Mouse (Mus musculus): ENCODE results near the gene Arsg. TPM values are rescaled to one million over a fixed set of nuclear protein-coding genes. Genes with fewer than 3 reads are reported as not detected.

Gene Arsg
- polyA plus RNA-seq, 1 experiment: 5.8 TPM

GRCm38 (mm10) chr11:109443468-109444263 is 29.5 kb upstream of the Arsg start:
- H3K27ac ChIP-seq (ENCODE audit: insufficient read depth, low read length): no peak overlapping the region
- TF ChIP-seq POLR2A (IDR thresholded peaks at IDR 0.05; ENCODE audit: insufficient read depth, low read length): no peak
- no peak for TF ChIP-seq CTCF (IDR thresholded peaks at IDR 0.05; ENCODE audit: low read depth, low read length)
- TF ChIP-seq EP300 (IDR thresholded peaks at IDR 0.05; ENCODE audit: insufficient read depth, low read depth, low read length): no peak
- H3K36me3 ChIP-seq (ENCODE audit: control insufficient read depth, insufficient read depth, low read length, poor library complexity, severe bottlenecking): no peaks in the 10 kb centered on the region
- no peak overlapping the region for H3K4me3 ChIP-seq (ENCODE audit: low read depth, low read length)
- H3K27me3 ChIP-seq (ENCODE audit: control insufficient read depth, insufficient read depth, low read length, poor library complexity, severe bottlenecking): no peaks in the 10 kb centered on the region
- H3K4me1 ChIP-seq (ENCODE audit: control insufficient read depth, insufficient read depth, low read length): no peaks in the 10 kb centered on the region
- no peaks in the 10 kb centered on the region for H3K9me3 ChIP-seq (replicated peaks; ENCODE audit: control insufficient read depth, insufficient read depth, low read length, poor library complexity, severe bottlenecking)
- H3K9ac ChIP-seq (ENCODE audit: low read depth, poor library complexity, severe bottlenecking): no peak overlapping the region

GRCm38 (mm10) chr11:109444600-109444999 is 28.6 kb upstream of the Arsg start:
- H3K27me3 ChIP-seq (ENCODE audit: control insufficient read depth, insufficient read depth, low read length, poor library complexity, severe bottlenecking): no peaks in the 10 kb centered on the region
- H3K9me3 ChIP-seq (replicated peaks; ENCODE audit: control insufficient read depth, insufficient read depth, low read length, poor library complexity, severe bottlenecking): no peaks in the 10 kb centered on the region
- H3K9ac ChIP-seq (ENCODE audit: low read depth, poor library complexity, severe bottlenecking): no peak overlapping the region
- TF ChIP-seq CTCF (IDR thresholded peaks at IDR 0.05; ENCODE audit: low read depth, low read length) (peak; percentile 74), POLR2A (IDR thresholded peaks at IDR 0.05; ENCODE audit: insufficient read depth, low read length) (no peak), EP300 (IDR thresholded peaks at IDR 0.05; ENCODE audit: insufficient read depth, low read depth, low read length) (no peak)
- no peak overlapping the region for H3K27ac ChIP-seq (ENCODE audit: insufficient read depth, low read length)
- H3K4me3 ChIP-seq (ENCODE audit: low read depth, low read length): no peak overlapping the region
- no peaks in the 10 kb centered on the region for H3K36me3 ChIP-seq (ENCODE audit: control insufficient read depth, insufficient read depth, low read length, poor library complexity, severe bottlenecking)
- H3K4me1 ChIP-seq (ENCODE audit: control insufficient read depth, insufficient read depth, low read length): no peaks in the 10 kb centered on the region

- no peak overlapping the region for H3K4me3 ChIP-seq (ENCODE audit: low read depth, low read length)
- H3K9me3 ChIP-seq (replicated peaks; ENCODE audit: control insufficient read depth, insufficient read depth, low read length, poor library complexity, severe bottlenecking): no peaks in the 10 kb centered on the region
- no peaks in the 10 kb centered on the region for H3K27me3 ChIP-seq (ENCODE audit: control insufficient read depth, insufficient read depth, low read length, poor library complexity, severe bottlenecking)
- TF ChIP-seq CTCF (IDR thresholded peaks at IDR 0.05; ENCODE audit: low read depth, low read length) (peak; percentile 51), POLR2A (IDR thresholded peaks at IDR 0.05; ENCODE audit: insufficient read depth, low read length) (no peak)
- no peak overlapping the region for H3K27ac ChIP-seq (ENCODE audit: insufficient read depth, low read length)
- H3K36me3 ChIP-seq (ENCODE audit: control insufficient read depth, insufficient read depth, low read length, poor library complexity, severe bottlenecking): no peaks in the 10 kb centered on the region
- no peaks in the 10 kb centered on the region for H3K4me1 ChIP-seq (ENCODE audit: control insufficient read depth, insufficient read depth, low read length)
- no peak overlapping the region for H3K9ac ChIP-seq (ENCODE audit: low read depth, poor library complexity, severe bottlenecking)
Measured at GRCm38 (mm10) chr11:109445438-109446035, 27.6 kb upstream of the Arsg start.

- no peaks in the 10 kb centered on the region for H3K36me3 ChIP-seq (ENCODE audit: control insufficient read depth, insufficient read depth, low read length, poor library complexity, severe bottlenecking)
- no peak overlapping the region for H3K9ac ChIP-seq (ENCODE audit: low read depth, poor library complexity, severe bottlenecking)
- TF ChIP-seq POLR2A (IDR thresholded peaks at IDR 0.05; ENCODE audit: insufficient read depth, low read length): no peak
- TF ChIP-seq CTCF (IDR thresholded peaks at IDR 0.05; ENCODE audit: low read depth, low read length): no peak
- no peak for TF ChIP-seq EP300 (IDR thresholded peaks at IDR 0.05; ENCODE audit: insufficient read depth, low read depth, low read length)
- no peak overlapping the region for H3K27ac ChIP-seq (ENCODE audit: insufficient read depth, low read length)
- H3K9me3 ChIP-seq (replicated peaks; ENCODE audit: control insufficient read depth, insufficient read depth, low read length, poor library complexity, severe bottlenecking): no peaks in the 10 kb centered on the region
- no peaks in the 10 kb centered on the region for H3K27me3 ChIP-seq (ENCODE audit: control insufficient read depth, insufficient read depth, low read length, poor library complexity, severe bottlenecking)
- no peaks in the 10 kb centered on the region for H3K4me1 ChIP-seq (ENCODE audit: control insufficient read depth, insufficient read depth, low read length)
- no peak overlapping the region for H3K4me3 ChIP-seq (ENCODE audit: low read depth, low read length)
Measured at GRCm38 (mm10) chr11:109451169-109451568, 22.0 kb upstream of the Arsg start.

- TF ChIP-seq EP300 (IDR thresholded peaks at IDR 0.05; ENCODE audit: insufficient read depth, low read depth, low read length) (no peak), CTCF (IDR thresholded peaks at IDR 0.05; ENCODE audit: low read depth, low read length) (no peak), POLR2A (IDR thresholded peaks at IDR 0.05; ENCODE audit: insufficient read depth, low read length) (no peak)
- H3K27me3 ChIP-seq (ENCODE audit: control insufficient read depth, insufficient read depth, low read length, poor library complexity, severe bottlenecking): no peaks in the 10 kb centered on the region
- no peak overlapping the region for H3K4me3 ChIP-seq (ENCODE audit: low read depth, low read length)
- H3K4me1 ChIP-seq (ENCODE audit: control insufficient read depth, insufficient read depth, low read length): no peaks in the 10 kb centered on the region
- H3K27ac ChIP-seq (ENCODE audit: insufficient read depth, low read length): no peak overlapping the region
- no peak overlapping the region for H3K9ac ChIP-seq (ENCODE audit: low read depth, poor library complexity, severe bottlenecking)
- no peaks in the 10 kb centered on the region for H3K9me3 ChIP-seq (replicated peaks; ENCODE audit: control insufficient read depth, insufficient read depth, low read length, poor library complexity, severe bottlenecking)
- H3K36me3 ChIP-seq (ENCODE audit: control insufficient read depth, insufficient read depth, low read length, poor library complexity, severe bottlenecking): no peaks in the 10 kb centered on the region
Measured at GRCm38 (mm10) chr11:109456261-109456660, 16.9 kb upstream of the Arsg start.

GRCm38 (mm10) chr11:109458165-109458564 is 15.0 kb upstream of the Arsg start:
- Histone ChIP-seq H3K9me3 (replicated peaks; ENCODE audit: control insufficient read depth, insufficient read depth, low read length, poor library complexity, severe bottlenecking) (no peaks in the 10 kb centered on the region), H3K4me3 (ENCODE audit: low read depth, low read length) (no peak overlapping the region), H3K36me3 (ENCODE audit: control insufficient read depth, insufficient read depth, low read length, poor library complexity, severe bottlenecking) (no peaks in the 10 kb centered on the region), H3K27me3 (ENCODE audit: control insufficient read depth, insufficient read depth, low read length, poor library complexity, severe bottlenecking) (no peaks in the 10 kb centered on the region), H3K27ac (ENCODE audit: insufficient read depth, low read length) (no peak overlapping the region), H3K4me1 (ENCODE audit: control insufficient read depth, insufficient read depth, low read length) (no peaks in the 10 kb centered on the region), H3K9ac (ENCODE audit: low read depth, poor library complexity, severe bottlenecking) (no peak overlapping the region)
- TF ChIP-seq POLR2A (IDR thresholded peaks at IDR 0.05; ENCODE audit: insufficient read depth, low read length): no peak
- TF ChIP-seq CTCF (IDR thresholded peaks at IDR 0.05; ENCODE audit: low read depth, low read length): no peak
- TF ChIP-seq EP300 (IDR thresholded peaks at IDR 0.05; ENCODE audit: insufficient read depth, low read depth, low read length): no peak

All from ES-Bruce4 (cell line).